Mouse (Mus musculus): ENCODE measurements around the gene Zfp157. TPM values are rescaled to one million over a fixed set of nuclear protein-coding genes. Genes with fewer than 3 reads are reported as not detected.
"Not testable (repeated sequence)": the region's sequence is repeated elsewhere in the genome, so short reads cannot be mapped to it uniquely, and the experiment has no call there.

The Zfp157 gene
- 19.4 and 20.1 TPM in 2 replicates for polyA plus RNA-seq (2015; fragmentation: Nextera tagmentation; extraction: Ambion mirVana)

DNA sequence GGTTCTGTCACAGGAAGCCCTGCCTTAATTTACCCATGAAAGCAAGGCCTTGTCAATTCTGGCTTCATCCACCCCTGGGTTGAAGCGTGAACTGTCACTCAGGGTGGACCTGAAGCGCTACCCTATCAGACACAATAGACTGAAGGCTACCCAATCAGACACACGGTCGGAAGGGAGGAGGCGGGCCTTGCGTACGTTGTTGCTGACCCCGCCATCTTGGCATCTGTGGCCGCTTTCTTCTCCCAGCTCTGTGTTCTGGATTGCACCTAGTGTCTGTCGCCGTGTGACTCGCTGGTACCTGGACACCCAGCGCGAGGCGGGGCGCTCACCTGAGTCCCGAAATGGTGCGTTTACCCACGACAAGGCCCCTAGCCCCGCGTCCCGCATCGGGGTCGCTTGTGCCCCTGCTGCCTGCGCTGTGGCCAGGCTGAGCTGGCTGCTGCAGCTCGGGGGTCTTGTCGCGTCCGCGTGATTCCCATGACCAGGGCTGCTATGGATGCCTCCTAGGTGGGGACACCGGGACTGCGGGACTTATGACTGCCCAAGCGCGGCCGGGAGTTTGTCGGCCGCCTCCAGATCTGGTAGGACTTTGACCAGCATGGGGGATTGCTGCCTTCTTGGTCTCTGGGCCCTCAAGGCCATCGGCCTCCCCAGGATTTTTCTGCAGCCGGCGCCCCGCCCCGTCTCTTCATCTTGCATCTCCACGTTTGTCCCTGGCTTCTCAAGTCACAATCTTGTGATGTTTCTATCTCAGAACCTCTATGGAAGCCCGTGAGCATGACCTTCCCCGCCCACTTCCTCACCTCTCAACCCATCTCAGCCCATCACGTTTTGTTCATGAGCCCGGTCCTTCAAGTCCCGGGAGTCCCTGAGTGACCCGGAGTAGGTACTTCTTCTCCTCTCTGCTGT, at the start of gene Zfp157:
TSS of gene Zfp157 (plus strand) at position 183 of the 909 bp plus-strand sequence.
- ATAC-seq (replicated peaks; ENCODE audit: insufficient number of reproducible peaks, insufficient read depth, low FRiP score, low read depth) = peak; percentile 100
- H3K4me1 ChIP-seq (replicated peaks) = peaks cover 18% of the 10 kb centered on the region
- H3K9ac ChIP-seq = peak within 1 kb of the TSS; percentile 87
- peaks cover 25% of the 10 kb centered on the region for H3K36me3 ChIP-seq
- H3K27me3 ChIP-seq = no peaks in the 10 kb centered on the region
- under 1% methylated on average over 49 of the region's 49 CpGs for WGBS
- H3K4me3 ChIP-seq = peak within 1 kb of the TSS; percentile 77
- peak within 1 kb of the TSS; percentile 82 for H3K4me2 ChIP-seq
- no peaks in the 10 kb centered on the region for H3K9me3 ChIP-seq (replicated peaks)
- peak within 1 kb of the TSS; percentile 85 for H3K27ac ChIP-seq

GRCm38 (mm10) chr5:138397795-138398337, 43.4 kb upstream of the Zfp157 start:
- Histone ChIP-seq H3K4me2 (no peak overlapping the region), H3K9me3 (replicated peaks) (no peaks in the 10 kb centered on the region), H3K27me3 (no peaks in the 10 kb centered on the region), H3K4me1 (replicated peaks) (0 out of 2 replicates have a peak, but pooled peaks cover 2% of the 10 kb centered on the region), H3K9ac (no peak overlapping the region), H3K36me3 (no peaks in the 10 kb centered on the region), H3K27ac (no peak overlapping the region), H3K4me3 (no peak overlapping the region)
- 58% methylated on average over 2 of the region's 2 CpGs for WGBS
- no peak; the same call in 1 of the 2 replicates for ATAC-seq (replicated peaks; ENCODE audit: insufficient number of reproducible peaks, insufficient read depth, low FRiP score, low read depth)

DNA sequence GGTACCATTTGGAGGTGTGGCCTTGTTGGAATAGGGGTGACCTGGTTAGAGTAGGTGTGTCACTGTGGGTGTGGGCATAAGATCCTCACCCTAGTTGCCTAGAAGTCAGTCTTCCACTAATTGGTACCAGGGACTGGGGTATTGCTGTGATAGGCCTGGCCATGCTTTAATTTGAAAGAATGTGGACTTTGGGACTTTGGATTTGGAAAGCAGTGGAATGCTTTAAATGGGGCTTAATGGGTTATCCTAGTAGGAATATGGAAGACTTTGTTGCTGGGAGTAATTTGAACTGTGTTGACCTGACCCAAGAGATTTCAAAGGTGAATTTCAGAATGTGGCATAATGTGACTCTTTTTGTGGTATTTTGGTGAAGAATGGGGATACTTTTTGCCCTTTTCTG, 40.8 kb upstream of the Zfp157 start:
- not testable (repeated sequence) for H3K4me2 ChIP-seq; H3K4me3 ChIP-seq; H3K27ac ChIP-seq; ATAC-seq (replicated peaks; ENCODE audit: insufficient number of reproducible peaks, insufficient read depth, low FRiP score, low read depth); H3K4me1 ChIP-seq (replicated peaks); H3K36me3 ChIP-seq; H3K9ac ChIP-seq; H3K9me3 ChIP-seq (replicated peaks); H3K27me3 ChIP-seq

DNA sequence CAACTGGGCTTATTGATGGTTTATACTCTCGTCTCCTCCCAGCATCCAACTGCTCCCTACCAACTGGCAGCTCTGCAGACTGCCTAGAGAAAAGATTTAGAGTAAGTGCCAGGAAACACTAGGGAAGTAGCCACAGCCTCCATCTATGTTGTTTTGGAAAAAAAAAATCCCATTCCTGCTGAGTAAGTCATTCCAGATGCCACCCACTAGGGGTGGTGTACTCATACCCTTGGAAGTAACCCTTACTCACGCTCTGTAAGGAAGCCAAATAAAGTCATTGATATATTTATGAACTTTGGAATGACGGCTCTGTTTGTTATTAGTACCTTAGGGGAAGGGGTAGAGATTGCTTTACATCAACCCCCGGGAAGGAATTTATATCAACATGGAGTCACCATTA, 17.1 kb downstream of the Zfp157 start:
- Histone ChIP-seq H3K27me3 (no peaks in the 10 kb centered on the region), H3K36me3 (peaks cover 58% of the 10 kb centered on the region), H3K4me2 (no peak overlapping the region), H3K4me3 (no peak overlapping the region), H3K9me3 (replicated peaks) (peaks cover 25% of the 10 kb centered on the region), H3K9ac (no peak overlapping the region), H3K4me1 (replicated peaks) (no peaks in the 10 kb centered on the region), H3K27ac (no peak overlapping the region)
- no peak for ATAC-seq (replicated peaks; ENCODE audit: insufficient number of reproducible peaks, insufficient read depth, low FRiP score, low read depth)
- WGBS = 96% methylated on average over 4 of the region's 4 CpGs

- peaks cover 55% of the 10 kb centered on the region for H3K36me3 ChIP-seq
- no peak overlapping the region for H3K4me3 ChIP-seq
- no peak overlapping the region for H3K9ac ChIP-seq
- no peaks in the 10 kb centered on the region for H3K4me1 ChIP-seq (replicated peaks)
- no peaks in the 10 kb centered on the region for H3K27me3 ChIP-seq
- 100% methylated on average over 1 of the region's 1 CpGs for WGBS
- ATAC-seq (replicated peaks; ENCODE audit: insufficient number of reproducible peaks, insufficient read depth, low FRiP score, low read depth) = no peak
- no peak overlapping the region for H3K4me2 ChIP-seq
- peaks cover 25% of the 10 kb centered on the region for H3K9me3 ChIP-seq (replicated peaks)
- no peak overlapping the region for H3K27ac ChIP-seq
Measured at GRCm38 (mm10) chr5:138459107-138459506, 17.8 kb downstream of the Zfp157 start.

GRCm38 (mm10) chr5:138473601-138474000, 32.3 kb downstream of the Zfp157 start:
- Histone ChIP-seq H3K9ac (no peak overlapping the region), H3K4me3 (no peak overlapping the region), H3K27ac (no peak overlapping the region), H3K9me3 (replicated peaks) (no peaks in the 10 kb centered on the region), H3K36me3 (no peaks in the 10 kb centered on the region), H3K4me1 (replicated peaks) (no peaks in the 10 kb centered on the region), H3K27me3 (no peaks in the 10 kb centered on the region), H3K4me2 (no peak overlapping the region)
- 22% methylated on average over 6 of the region's 6 CpGs for WGBS
- ATAC-seq (replicated peaks; ENCODE audit: insufficient number of reproducible peaks, insufficient read depth, low FRiP score, low read depth) = no peak

DNA sequence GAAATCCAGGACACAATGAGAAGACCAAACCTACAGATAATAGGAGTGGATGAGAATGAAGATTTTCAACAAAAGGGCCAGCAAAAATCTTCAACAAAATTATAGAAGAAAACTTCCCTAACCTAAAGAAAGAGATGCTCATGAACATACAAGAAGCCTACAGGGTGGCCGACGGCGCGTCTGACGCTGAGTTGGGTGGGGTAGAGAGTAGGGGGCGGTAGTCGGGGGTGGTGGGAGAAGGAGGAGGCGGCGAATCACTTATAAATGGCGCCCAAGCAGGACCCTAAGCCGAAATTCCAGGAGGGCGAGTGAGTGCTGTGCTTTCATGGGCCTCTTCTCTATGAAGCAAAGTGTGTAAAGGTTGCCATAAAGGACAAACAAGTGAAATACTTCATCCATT, 63.3 kb downstream of the Zfp157 start:
- not testable (repeated sequence) for H3K4me3 ChIP-seq; H3K27me3 ChIP-seq; H3K27ac ChIP-seq; ATAC-seq (replicated peaks; ENCODE audit: insufficient number of reproducible peaks, insufficient read depth, low FRiP score, low read depth); H3K36me3 ChIP-seq; H3K4me1 ChIP-seq (replicated peaks); H3K4me2 ChIP-seq; H3K9me3 ChIP-seq (replicated peaks); H3K9ac ChIP-seq
- 91% methylated on average over 12 of the region's 12 CpGs for WGBS

Other genes starting within 250 kb of the Zfp157 start
- 5.1 and 6.7 TPM in 2 replicates for gene Mblac1, start 247.2 kb upstream of the Zfp157 start, polyA plus RNA-seq (2015; fragmentation: Nextera tagmentation; extraction: Ambion mirVana)
- not detected in 2 replicates for gene Nxpe5, start 215.6 kb upstream of the Zfp157 start, polyA plus RNA-seq (2015; fragmentation: Nextera tagmentation; extraction: Ambion mirVana)
- 78.6 and 81.2 TPM in 2 replicates for gene Lamtor4, start 186.0 kb upstream of the Zfp157 start, polyA plus RNA-seq (2015; fragmentation: Nextera tagmentation; extraction: Ambion mirVana)
- gene BC037034, start 177.4 kb upstream of the Zfp157 start, polyA plus RNA-seq (2015; fragmentation: Nextera tagmentation; extraction: Ambion mirVana) = 2.9 and 4.7 TPM in 2 replicates
- 0.59 and 0.76 TPM in 2 replicates for gene Gal3st4, start 168.6 kb upstream of the Zfp157 start, polyA plus RNA-seq (2015; fragmentation: Nextera tagmentation; extraction: Ambion mirVana)
- 0.10 TPM in 1 of 2 replicates, not detected in the other for gene Gm43720, start 161.5 kb upstream of the Zfp157 start, polyA plus RNA-seq (2015; fragmentation: Nextera tagmentation; extraction: Ambion mirVana)
- gene Gpc2, start 161.5 kb upstream of the Zfp157 start, polyA plus RNA-seq (2015; fragmentation: Nextera tagmentation; extraction: Ambion mirVana) = 6.3 and 8.6 TPM in 2 replicates
- gene Stag3, start 161.2 kb upstream of the Zfp157 start, polyA plus RNA-seq (2015; fragmentation: Nextera tagmentation; extraction: Ambion mirVana) = 1.4 and 2.5 TPM in 2 replicates
- gene Pvrig, start 99.5 kb upstream of the Zfp157 start, polyA plus RNA-seq (2015; fragmentation: Nextera tagmentation; extraction: Ambion mirVana) = 0.11 and 0.30 TPM in 2 replicates
- not detected in 2 replicates for gene 1700123K08Rik, start 123.2 kb downstream of the Zfp157 start, polyA plus RNA-seq (2015; fragmentation: Nextera tagmentation; extraction: Ambion mirVana)
- 43.4 and 44.6 TPM in 2 replicates for gene Zfp68, start 178.3 kb downstream of the Zfp157 start, polyA plus RNA-seq (2015; fragmentation: Nextera tagmentation; extraction: Ambion mirVana)
- gene A430033K04Rik, start 181.4 kb downstream of the Zfp157 start, polyA plus RNA-seq (2015; fragmentation: Nextera tagmentation; extraction: Ambion mirVana) = 7.0 and 8.8 TPM in 2 replicates

All from heart, embryonic 15.5 days (tissue).